Mouse (Mus musculus) adrenal gland, adult 18-20 months (tissue): Measurements from ENCODE around the gene Tnpo1. TPM values are rescaled to one million over a fixed set of nuclear protein-coding genes. Genes with fewer than 3 reads are reported as not detected.
A peak's percentile ranks its signal among the peaks of the same experiment; 100 is the strongest.

Source experiments
- DNase-seq, 2 experiments: peaks; one replicate each; pipeline ENCODE4 v3.0.0; 2021 to 2022; ENCODE audit warnings: low spot score in 2 of 2
- total RNA-seq, 2 experiments: library from RNA; stranded (reverse); gene quantifications; 1 replicate in 1 of 2; 2 replicates in 1 of 2; pipeline ENCODE4 v1.2.3; 2021

Tnpo1 gene
- total RNA-seq, 2 experiments from 2014 or later = 103 to 135 TPM

DNA sequence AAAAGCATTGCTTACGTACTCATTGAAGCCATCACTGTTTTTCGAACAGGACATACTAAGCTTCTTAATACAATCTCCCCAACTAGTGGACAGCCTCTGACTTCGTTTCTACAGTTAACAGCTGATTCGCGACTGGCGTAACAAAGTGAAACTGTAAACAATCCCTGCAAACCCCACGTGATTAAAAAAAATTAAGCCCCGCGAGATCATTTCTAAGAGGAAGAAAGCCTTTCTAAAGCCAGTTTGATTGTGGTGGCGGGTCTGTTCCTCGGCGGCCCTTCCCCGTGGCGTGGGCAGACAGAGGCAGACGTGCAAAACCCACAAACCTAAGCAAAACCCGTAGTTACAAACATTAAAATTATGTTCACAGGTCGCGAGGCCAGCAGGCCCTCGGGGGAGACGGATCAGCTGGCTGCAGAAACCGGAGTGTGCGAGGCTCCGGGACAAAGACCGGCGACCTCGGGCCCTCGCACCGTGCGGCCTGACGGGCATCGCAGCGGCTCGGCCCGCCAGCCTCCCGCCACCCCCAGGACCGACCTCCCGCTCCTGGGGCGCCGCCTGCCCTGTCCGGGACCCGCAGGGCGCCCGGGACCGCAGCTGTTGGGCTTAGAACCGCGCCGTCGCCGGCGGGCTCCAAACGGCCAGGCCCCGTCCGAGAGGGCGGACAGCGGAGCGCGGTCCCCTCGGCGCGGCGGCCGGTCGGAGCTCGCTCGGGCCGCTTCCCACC lies 535 bp downstream of the Tnpo1 start:
- DNase-seq = peak; percentile 45 to 55

- no peak for DNase-seq
These were observed 1.2 kb downstream of the Tnpo1 start for GRCm38 (mm10) chr13:98924897-98925485.

DNA sequence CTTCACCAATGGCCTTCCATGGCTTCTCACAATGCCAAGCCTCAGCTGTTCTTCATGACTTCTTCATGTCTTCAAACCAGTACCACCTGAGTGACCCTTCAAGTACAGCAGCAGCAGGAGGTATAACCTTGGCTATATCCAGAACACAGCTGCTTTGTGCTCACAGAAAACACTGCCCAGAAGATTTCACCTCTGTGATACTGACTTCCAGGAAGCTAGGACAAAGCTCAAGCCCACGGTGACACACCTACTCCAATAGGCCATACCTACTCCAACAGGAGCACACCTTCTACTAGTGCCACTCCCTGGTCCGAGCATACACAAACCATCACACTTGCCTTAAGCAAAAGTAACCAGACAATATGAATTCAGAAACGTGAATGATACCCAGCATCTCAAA lies 3.4 kb downstream of the Tnpo1 start:
- no peak for DNase-seq

GRCm38 (mm10) chr13:98921276-98921675 lies 4.9 kb downstream of the Tnpo1 start:
- DNase-seq = no peak

DNA sequence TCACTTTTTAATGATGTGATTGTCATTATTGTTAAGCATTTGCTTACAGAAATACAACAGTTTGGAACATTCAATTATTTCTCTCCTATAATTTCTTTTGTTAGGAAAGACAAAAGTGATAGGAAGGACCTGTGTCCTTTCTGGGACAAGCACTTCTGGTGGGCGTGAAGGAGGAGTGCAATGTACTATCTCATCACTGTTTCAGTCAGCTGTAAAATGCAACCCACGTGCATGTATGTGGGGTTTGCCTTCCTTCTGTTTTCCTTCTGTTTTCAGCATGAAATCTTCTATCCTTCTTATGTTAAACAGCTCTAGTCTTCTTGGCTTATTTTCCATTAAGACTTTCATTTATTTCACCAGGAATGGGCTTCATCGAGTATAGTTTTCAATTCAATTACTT lies 5.9 kb downstream of the Tnpo1 start:
- DNase-seq = no peak

GRCm38 (mm10) chr13:98919695-98920094 lies 6.5 kb downstream of the Tnpo1 start:
- no peak for DNase-seq

DNA sequence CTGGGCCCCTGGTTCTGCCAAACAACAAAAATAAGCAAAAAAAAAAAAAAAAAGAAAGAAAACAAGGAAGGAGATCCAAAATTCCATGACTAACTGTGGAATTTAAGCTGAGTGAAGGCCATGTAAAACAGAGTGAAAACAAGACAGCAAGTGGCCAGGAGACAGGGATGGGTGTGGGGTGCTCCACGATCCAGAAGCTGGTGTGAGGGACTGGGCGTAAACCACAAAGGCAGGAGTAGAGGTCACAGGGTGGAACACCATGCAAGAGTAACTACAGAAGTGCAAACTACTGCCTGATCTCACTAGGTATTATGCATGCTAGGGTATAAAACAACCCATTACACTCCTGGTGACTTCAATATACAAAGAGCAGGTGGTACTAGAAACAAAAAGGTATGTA lies 8.3 kb downstream of the Tnpo1 start:
- DNase-seq = no peak

DNA sequence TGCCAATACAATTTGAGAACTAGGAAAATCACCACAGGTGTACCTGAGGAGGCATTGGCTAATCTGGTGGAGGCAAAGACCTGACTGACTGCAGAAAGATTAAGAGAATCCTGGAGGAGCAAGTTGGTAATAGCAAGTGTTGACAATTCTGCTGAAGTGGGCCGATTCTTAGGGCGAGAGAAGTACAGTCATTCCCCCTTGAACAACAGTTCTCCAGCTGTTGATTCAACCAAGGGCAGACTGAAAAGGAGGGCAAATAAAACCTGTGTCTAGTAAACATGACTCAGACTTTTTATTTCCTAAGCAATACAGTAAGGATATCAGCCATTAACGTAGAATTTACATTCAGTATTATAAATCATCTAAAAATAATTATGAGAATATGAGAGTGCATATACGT lies 10.6 kb downstream of the Tnpo1 start:
- no peak for DNase-seq

DNA sequence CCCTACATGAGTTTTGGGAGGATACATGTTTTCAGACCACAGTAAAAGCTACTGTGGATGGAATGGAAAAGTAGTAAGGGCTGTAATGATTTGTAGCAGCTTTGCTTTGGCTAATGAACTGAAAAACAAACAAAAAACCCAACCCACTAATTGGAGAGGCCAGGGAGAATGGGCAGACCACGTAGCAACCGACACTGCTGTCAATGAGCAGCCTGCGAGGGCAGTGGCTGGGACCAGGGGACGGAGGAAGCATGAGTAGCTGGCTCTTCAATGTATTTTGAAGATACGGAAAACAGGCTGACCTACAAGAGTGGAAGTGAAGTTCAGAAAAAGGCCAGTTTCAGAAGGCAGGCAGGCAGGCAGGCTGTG lies 11.4 kb downstream of the Tnpo1 start:
- DNase-seq = no peak

DNA sequence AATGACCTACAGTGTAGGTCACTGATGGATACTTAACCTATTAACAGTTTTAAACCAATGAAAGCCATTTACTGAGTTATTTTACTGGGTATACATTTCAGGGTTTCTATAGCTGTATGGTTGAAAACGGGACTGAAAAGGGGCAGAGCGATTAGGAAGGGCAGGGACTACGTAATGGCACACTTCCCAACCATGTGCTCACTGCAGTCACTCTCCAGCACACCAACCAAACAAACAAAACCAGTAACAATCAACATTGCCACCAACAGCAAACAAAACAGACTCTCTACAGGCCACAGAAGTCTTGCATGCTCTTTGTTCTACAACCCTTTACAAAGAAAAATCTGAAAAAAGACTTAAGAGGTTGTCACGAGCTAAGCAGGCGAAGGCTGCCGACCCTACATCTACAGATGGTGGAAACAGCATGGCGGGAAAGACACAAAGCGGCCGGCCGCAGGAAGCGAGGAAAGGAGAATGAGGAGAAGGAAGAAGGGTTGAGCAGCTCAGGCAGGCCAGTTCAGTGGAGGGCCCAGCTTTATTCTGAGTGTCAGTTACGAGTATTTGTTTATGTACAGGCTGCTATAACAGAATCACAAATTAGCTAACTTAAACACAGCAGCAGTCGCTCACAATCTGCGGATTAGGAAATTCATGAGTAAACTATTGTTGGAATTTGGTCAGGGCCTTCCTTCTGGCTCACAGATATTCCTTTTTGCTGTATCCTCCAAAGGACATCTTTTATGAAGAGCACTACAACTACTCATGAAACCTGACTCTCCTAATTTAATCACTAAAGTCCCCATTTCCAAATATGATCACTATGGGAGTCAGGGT lies 12.0 kb downstream of the Tnpo1 start:
- DNase-seq = no peak

GRCm38 (mm10) chr13:98913196-98913595 lies 13.0 kb downstream of the Tnpo1 start:
- DNase-seq = no peak

DNA sequence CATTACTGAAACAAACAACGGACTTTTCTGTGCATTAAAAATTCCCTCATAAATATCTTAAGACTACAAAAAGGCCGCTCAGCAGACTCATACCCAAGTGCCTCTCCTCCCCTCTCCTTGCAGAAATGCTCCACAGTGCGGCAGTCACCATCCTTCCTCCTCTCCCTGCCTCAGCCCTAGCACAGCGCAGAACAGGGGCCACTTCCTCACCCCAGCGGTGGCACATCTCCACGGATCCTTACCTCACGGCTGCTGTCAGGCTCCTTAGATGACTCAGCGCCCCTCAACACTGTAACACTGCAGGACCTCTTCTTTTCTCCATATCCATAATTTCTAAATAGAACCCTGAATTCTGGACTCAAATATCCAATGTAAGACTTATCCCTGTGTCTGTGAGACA lies 13.6 kb downstream of the Tnpo1 start:
- no peak for DNase-seq

DNA sequence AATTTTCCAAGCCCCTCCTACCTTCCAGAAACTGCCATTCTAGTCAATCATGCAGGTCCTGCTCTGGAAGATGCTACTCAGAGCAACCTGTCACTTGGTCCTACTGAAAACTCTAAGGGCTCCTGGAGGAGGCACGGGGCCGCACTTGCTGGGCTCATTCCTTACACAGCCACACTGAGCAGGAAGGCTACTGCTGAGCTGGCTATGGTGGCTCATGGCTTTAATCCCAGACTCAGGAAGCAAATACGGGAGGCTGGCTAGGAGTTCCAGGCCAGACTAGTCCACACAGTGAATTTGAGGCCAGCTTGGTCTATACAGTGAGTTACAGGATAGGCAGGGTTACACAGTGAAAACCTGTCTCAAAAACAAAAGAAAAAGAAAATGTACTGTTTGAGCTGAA lies 15.4 kb downstream of the Tnpo1 start:
- DNase-seq = no peak

DNA sequence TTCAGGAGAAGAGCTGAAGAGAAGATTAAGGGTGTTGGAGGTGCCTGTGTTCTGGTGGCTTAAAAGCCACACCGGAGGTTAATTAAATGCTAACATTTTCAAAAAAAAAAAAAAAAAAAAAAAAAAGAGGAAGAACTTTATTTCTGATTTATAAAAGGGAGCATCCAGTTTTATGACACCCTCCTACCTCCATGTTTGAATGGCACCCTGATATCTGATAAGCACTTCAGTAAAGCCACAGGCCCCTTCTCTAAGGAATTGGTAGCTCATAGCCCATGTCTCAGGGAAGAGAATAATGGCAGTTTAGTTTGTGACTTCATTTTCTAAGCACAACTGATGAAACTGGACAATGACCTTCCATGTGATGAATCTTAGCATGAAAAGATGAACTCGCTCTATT lies 21.6 kb downstream of the Tnpo1 start:
- no peak for DNase-seq

DNA sequence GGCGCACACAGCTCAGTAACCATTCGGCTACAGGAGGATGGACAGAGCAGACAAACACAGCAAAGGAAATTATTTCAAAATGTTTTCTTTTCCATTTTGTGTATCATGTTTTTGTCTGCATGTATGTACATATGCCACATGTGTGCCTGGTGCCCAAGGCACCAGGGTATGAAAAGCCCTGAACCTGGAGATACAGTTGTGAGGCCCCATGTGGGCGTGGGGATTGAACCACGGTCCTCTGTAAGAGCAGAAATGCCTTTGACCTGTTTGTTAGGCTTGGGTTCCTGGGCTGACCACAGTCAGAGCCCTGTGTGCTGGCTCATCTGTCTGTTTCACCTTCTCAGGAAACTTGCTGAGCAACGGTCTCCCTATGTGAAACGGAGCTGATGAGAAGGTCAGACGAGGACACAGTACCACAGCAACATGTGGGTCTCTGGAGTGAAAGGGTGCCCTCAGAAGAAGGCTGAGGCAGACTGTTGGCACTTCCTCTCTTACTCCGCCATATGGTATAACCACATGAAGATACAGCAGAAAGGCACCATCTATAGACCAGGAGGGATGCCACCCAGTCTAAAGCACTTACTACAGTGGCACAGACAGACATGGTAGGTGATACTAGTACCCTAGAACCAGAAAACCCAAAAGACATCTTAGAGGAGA lies 23.7 kb downstream of the Tnpo1 start:
- DNase-seq = no peak

DNA sequence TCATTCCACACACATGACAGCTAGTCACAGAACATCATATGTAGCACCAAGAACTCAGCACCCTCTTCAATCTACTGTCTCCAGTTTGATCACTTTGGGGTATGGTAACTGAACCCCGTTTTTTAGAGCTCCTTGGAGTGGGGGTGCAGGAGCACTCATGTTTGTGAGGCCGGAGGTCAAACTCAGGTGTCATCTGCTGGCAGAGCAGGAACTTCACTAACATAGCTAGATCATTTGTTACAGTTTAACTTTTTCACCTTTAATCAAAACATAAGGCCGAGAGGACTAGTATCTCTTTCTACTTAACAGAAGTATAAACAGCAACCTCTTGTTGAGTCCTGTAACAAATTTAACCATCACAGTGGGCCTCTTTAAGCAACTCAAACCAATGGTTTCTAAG lies 26.6 kb downstream of the Tnpo1 start:
- no peak for DNase-seq

DNA sequence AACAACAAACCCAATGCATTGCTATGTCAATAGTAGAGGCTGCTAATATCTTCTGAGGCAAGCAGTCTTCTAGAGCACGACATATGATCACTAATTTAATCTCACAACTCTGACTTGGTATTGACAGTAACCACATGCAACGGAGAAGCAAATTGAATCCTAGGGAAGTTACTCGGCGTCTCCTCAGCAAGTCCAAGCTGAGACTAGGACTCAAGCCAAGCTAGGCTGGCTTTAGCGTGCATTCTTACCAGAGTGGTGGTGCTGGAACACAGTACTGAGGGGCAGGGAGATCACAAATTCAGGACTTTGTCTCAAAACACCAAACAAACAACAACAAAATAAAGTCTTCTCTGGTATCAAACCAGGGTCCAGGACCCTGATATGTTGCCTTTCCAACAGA lies 28.6 kb downstream of the Tnpo1 start:
- no peak for DNase-seq

DNA sequence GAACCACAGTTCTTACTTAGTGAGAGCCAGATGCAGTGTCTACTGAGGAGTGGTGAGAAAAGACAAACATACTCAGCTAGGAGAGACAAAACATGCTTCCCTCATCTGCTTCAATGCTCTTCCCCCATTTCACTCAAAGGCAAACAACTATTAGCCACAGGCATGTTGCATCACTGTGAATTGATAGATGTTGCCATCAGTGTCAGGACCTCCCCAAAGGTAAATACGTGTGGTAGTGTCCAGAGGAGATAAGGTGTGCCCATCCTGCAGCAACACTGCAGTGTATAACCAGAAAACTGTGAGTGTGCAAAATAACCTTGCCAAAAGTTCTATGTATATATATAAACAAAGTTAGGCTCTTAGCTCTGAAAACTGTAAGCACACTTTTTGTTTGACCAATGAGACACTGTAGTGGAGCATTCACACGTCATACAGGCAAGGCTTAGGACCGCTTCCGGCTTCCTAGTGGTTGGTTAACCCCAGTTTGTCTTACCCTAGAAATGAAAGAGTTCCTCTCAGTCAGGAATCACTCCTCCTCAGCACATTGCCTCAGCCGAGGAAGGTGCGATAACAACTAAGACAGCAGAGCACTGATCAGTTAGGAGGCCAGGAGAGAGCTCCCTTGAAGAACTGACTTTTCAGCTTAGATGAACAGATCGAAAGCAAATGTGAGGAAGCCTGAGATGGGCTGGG lies 29.6 kb downstream of the Tnpo1 start:
- DNase-seq = no peak

GRCm38 (mm10) chr13:98896013-98896412 lies 30.2 kb downstream of the Tnpo1 start:
- DNase-seq = no peak

DNA sequence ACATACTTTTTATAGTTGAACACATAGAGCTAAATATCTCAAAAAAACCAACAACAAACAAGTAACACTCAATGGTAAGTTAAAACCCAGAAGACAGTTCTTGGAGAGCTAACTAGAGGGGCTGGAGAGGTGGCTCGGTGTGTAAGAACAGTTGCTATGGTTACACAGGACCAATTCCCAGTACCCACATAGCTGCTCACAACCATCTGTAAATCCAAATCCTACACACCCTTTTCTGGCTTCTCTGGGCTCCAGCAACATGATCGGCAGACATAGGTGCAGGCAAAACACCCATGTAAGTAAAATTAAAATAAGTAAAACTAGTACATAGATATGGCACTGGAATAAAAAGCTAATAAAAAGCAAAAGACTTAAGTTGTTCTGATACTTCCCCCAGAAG lies 31.3 kb downstream of the Tnpo1 start:
- no peak for DNase-seq

- no peak for DNase-seq
These were observed 34.7 kb downstream of the Tnpo1 start for GRCm38 (mm10) chr13:98891443-98891842.
